Mouse (Mus musculus) induced T-regulatory cell, adult 2 months (primary cell): ENCODE data around the gene Emid1.
A peak's percentile ranks its signal among the peaks of the same experiment; 100 is the strongest.

Experiments
- DNase-seq: peaks from one replicate; pipeline ENCODE4 v3.0.0-alpha.2; 2012; ENCODE audit warnings: low read depth

Gene Emid1

DNA sequence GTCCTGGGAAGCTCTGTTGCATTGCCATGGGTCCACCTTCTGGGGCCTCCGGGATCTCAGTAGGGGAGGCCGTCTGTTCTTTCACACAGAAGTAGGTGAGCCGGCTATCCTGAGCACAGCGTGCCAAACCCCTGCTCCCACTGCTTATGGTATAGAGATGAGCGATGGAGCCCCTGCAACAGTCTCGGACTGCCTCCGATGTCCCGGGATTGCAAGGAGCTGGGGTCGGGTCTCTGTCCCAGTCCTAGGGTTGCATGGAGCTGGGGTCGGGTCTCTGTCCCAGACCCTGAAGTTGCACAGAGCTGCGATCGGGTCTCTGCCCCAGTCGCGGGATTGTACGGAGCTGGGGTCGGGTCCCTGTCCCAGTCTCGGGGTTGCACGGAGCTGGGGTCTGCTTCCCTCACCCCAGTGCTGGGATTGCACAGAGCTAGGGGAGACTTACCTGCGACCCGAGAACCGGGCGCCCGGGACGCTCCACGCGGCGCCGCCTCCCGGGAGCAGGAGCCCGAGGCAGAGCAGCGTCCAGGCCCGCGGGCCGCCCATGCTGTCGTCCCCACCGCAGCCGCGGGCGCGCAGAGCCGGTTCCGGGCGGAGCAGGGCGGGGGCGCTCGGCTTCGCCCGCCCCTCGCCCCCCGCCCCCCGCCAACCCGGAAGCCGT, at the start of gene Emid1:
Emid1 (minus strand) TSS at position 578 of the 658 bp plus-strand sequence.
- peak; percentile 35 for DNase-seq

DNA sequence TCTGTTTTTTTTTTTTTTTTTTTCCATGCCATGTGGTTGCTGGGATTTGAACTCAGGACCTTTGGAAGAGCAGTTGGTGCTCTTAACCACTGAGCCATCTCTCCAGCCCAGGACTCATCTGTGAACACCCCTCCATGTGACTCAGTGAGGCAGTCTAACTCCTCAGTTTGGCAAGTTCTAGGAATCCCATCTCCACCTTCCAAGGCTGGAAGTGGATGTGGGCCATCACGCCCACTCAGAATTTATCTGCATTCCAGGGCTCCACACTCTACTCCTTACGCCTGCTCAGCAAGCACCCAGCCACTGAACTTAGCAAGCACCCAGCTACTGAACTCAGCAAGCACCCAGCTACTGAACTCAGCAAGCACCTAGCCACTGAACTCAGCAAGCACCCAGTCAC, 47.8 kb upstream of the Emid1 start:
- DNase-seq, result no peak

DNA sequence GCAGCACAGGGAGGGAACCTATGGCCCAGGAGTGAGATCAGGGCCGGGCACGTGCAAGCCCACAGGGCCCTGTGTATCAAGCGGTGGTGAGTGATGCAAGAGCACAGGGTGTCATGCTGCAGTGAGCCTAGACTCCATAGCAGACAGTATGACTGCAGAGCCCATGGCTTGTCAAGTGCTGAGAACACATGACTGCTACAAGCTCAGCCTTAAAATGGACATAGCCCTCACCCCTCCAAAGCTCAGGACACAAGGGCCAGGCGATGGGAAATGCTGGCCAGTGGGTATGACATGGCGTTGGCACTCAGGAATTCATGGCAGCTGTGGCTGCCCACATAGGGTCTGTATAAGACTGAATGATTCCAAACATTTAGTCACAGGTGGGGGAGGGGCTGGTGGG, 45.0 kb upstream of the Emid1 start:
- no peak for DNase-seq

DNA sequence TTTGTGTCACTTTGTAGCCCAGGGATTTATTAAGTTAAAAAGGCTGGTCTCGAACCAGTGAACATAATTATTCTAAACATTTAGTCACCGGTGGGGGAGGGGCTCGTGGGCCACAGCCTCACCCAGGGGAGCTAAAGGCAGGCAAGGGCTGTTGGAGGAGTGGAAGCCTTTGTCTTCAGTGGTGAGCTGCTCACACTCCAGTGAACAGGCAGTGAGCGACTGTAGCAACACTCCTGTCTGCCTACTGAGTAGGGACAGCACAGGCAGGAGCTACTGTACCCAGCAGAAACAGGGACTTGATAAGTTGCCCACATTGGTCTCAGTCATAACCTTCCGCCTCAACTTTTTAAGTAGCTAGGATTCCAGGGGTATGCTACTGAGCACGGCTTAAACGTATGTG, 44.5 kb upstream of the Emid1 start:
- no peak for DNase-seq

DNA sequence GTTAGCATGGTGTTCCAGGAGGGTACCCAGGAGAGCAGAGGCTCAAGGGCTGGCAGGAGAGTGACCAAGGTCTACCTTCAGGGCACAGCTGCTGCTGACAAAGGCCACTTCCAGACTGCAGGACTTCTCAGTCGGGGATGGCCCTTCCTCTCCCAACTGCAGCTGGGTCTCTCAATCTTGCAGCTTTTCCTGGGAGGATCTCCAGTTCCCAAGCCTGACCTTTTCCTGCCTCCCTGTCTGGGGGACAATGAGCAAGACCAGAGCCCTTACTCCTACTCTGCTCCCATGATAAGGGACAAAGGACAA, 41.5 kb upstream of the Emid1 start:
- DNase-seq, result no peak

DNA sequence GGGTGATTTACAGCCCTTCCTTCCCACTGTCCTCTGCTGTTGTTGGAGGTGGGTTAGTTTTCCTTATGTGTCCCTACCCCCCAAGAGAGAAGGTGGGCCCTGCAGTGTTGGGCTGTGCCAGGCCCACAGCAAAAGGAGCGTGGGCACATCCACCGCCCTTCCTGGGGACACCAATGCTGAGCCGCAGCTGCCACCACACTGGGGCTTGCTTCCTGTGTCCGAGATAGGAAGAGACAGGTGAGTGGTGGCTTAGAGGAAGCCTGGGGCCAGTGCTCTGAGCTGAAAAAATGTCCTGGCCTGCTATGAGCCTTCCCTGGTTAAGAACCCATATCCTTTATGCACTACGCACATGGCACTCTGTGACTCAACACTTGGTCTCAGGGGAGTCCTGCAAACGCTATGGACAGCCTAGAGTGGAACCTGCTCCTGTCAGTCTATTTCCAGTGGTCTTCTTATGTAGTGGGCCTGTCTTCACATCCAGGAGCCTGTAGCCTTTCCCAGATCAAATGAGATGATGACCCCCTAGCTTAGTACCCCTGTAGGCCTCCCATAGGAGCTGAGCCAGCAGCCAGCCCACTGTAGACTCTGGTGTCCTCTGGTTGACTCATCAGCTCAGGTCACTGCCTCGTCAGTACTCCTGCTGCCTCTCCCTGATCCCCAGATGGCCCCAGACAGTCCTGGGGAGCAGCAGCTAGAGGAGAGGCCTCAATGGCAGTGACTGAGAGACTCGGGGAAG, 41.0 kb upstream of the Emid1 start:
- no peak for DNase-seq

DNA sequence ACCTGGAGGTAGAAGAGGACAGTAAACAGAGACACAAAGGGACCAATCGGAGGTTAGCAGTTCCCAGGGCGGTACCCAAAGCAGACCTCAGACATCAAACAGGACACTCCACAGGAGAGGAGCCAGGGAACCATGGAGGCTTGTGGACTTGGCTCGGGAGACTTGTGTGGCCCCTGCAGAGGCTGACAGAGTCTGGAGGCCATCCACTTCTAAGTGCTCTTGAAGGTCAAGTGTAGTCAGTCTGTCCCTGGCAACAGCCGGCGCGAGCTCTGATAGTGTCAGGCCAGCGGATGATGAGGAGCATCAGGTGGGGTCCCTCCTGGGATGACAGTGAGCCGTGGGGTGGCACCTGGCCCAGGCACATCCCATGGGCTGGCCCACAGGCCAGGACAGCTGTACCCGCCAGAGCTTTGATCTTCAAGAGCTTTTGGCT, 40.0 kb upstream of the Emid1 start:
- no peak for DNase-seq

DNA sequence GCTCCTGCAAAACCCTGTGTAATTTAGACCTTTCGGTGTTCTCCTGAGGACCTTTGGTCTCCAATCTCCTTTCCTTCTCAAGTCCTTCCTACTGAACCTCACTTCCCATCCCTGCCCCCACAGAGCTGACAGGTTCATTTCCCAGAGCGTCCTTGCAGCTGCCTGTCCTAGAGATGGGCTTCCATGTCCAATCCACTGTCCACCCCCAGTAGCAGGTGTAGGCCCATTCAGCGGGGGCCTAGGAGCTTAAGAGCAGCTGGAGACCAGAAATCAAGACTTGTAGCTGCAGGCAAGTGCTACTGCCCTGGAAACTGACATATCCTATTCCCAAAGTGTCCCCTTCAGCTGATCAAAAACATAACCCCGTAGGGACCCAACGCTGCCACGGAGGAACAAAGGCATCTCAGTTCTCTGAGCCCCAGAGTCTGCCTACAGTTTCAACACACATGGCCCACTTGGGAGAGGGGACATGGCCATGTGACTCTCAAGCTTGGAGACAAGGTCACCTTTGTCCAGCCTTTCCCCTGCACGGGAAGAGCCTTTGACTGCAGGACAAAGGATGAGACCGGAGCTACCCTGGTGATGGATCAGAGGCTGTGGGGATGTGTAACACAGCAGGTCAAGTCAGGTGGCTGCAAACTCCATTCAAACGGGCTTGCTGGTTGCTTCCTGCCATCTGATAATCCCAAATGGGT, 37.3 kb upstream of the Emid1 start:
- DNase-seq, result no peak

DNA sequence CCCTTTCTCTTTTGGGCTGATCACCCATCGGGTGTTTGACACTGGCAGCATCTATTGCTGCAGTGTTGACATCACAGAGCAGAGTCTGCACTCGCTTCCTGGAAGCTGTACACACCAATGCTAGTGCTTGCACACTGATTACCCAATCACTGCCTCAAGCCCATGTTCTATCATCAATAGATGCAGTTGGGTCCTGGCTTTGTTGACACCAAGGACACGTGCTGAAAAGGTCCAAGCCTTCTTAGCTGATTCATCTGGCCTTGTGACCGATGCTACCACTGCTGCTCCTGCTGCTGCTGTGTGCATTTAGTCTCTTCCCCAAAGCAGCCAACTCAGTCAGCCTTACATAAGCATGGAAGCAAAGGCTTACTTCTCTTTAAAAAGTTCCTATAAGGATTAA, 36.1 kb upstream of the Emid1 start:
- no peak for DNase-seq

DNA sequence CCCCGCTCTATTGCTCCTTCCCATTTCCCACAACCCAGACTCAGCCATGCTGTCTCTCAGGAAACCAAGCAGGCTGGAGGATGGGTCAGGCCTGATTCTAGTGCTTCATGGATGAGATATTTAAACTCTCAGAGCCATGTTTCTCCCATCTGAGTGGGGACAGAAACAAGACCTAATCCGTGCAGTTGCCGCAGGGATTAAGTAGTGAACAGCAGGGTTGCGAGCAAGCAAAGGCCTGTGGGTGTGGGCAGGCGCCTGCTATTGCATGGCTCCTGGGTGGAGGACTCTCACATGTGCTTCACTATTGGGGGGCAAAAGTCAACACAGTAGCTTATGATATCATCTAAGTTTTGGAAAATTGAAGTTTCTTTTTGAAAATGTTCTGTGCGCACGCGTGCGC, 32.8 kb upstream of the Emid1 start:
- no peak for DNase-seq

DNA sequence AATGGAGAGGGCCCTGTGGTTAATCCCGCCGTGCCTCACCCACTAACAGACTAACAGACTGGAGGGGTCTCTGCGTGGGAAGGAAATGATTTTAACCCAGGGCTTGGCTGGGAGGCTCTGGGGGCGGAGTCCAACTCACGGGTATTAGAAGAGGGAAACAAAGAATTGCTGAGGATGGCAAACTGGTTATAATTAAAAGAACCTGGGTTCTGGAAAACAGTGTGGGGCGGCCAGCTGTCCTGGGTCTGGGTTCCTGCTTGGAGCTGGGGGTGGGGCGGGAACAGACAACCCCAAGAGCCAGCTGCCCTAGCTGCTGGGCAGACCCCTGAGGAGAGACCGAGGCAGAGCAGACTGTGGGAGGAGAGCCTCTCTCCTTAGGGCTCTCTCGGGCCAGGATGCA, 32.2 kb upstream of the Emid1 start:
- DNase-seq, result no peak

DNA sequence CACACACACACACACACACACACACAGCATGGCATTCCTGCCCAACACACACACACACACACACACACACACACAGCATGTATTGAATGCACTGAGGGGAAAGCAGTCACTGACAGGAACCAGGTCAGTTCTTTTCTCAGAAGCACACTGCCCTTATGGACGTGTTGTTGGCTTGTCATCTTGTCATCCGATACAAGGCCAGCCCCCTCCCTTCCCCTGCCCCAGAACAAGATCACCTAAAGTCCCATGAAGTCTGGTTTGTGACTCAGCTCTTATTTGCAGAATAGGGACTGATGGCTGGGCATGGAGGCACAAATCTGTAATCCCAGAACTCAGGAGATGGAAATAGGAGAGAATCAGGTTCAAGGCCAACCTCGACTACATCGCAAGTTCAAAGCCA, 30.8 kb upstream of the Emid1 start:
- no peak for DNase-seq

DNA sequence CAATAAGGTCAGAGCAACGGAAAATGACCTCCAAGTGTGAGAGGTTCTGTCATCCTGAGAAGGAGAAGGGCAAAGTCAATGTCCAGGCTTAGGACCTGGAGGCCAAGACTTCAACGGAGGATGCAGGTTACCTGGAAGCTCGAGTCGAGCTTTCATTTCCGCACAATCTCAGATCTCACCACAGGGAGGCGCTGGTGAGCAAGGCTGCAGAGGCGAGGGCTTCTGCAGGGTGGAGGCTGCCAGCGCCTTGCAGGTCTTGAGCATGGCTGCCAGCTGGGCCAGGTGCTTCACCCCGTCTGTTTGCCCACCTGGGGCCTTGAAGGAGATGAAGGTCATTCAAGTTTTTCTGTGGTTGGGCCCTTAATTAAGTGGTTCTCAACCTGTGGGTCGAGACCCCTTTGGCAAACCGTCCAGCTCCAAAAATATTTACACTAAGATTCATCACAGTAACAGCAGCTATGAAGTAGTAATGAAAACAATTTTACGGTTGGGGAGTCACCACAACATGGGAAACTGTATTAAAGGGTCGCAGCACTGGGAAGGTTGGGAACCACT, 29.9 kb upstream of the Emid1 start:
- peak; percentile 94 for DNase-seq

DNA sequence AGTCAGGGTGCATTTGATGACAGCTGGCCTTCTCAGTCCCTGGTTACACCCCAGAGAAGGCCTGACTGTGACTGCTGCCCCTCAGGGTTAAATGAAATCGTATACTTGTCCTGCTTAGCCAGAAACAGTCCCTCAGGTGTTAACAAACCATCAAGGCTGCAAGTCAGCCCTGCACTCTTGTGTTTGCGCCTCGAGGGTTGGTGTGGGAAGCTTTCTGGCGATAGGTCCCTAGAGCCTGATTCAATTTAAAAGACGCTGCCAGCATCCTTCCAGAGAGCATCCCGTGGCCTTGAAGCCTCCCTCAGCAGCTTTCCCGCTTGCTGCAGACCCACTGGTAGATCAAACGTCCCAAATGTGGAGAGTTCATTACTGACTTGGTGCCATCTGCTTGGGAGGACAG, 27.3 kb upstream of the Emid1 start:
- DNase-seq, result no peak

DNA sequence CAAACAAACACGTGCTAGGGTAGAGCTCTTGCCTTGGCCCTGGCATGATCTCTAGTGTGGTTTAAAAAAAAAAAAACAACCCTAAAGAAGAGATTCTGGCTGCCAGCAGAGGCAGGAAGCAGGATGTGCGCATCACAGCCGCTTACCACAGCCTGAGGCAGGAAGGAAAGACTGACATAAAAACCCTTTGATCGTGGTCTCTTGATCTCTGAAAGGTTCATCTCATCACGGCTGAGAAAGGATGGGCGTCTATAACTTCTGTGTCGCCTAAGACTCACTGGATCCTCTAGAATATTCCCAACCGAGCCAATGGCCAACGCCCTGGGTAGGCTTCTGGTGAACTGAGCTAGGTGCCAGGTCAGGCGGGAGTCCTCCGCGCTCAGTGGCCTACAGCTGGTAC, 25.1 kb upstream of the Emid1 start:
- peak; percentile 94 for DNase-seq

DNA sequence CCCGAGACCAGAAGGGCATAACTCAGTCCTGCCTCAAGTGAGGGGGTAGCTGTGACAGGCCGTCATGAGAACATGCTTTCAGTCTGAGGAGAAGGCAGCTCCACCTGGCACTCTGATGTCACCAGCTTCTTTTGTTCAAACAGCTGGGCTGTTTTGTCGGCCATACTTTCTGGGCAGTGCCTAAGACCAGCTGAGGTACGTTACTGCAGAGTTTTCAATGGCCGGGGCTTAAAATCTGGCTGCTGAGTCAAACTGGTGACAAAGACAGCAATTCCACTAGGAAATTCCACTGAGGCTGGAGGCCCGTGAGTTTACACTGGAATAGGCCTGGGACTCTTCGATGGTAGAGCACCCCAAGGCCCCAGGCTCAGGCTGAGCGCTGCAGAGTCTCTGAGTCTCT, 24.6 kb upstream of the Emid1 start:
- DNase-seq, result no peak

DNA sequence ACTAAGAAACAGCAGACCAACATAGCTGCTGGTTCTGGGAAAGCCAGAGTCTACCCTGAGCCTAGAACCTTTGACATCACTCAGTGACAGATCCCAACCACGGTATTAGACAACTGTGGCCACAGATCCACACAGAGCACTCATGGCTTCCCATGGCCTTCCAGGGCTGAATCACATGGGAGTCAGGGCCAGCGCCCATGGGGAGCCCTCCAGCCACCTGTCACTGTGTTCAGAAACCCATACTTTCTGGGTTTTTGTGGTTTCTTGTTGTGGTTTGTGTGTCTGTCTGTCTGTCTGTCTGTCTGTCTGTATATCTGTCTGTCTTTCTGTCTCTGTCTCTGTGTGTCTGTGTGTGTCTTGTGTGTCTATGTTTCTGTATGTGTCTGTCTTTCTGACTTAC, 23.8 kb upstream of the Emid1 start:
- DNase-seq, result peak; percentile 52

DNA sequence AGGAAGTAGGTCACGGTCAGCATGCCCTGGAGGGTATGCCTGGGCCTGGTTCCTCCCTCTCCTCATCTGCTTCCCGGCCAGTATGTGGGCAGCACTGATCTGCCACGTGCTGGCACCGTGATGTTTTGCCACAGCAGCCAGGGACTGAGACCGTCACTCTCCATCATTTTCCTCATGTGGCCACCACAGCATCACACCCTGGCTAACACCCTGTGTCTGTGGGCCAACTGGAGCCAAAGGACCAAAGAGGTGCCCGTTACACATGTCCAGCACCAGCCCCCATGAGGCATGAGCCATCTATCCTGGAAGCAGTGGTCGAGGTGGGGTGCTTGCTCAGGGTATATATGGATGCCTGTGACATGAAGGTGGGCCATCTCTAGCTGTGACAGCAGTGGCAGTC, 23.1 kb upstream of the Emid1 start:
- DNase-seq, result no peak

DNA sequence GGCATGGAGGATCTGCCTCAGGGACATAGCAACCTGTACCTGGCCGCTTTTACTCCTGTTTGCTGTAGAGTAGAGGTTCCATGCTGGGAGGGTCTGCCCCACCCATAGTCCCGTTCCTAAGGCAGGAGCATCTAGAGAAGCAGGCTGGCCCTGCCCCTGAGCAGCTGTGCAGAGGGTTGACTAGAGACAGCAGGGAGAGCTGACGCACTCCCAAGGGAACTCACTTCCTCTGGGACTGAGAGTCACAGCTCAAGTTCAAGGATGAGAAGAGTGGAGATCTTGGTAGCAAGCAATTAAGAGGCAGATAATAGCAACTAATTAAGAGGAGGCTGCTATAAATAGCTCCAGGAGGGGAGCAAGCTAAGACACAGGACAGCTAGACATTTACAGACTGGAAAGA, 20.8 kb upstream of the Emid1 start:
- DNase-seq, result no peak

DNA sequence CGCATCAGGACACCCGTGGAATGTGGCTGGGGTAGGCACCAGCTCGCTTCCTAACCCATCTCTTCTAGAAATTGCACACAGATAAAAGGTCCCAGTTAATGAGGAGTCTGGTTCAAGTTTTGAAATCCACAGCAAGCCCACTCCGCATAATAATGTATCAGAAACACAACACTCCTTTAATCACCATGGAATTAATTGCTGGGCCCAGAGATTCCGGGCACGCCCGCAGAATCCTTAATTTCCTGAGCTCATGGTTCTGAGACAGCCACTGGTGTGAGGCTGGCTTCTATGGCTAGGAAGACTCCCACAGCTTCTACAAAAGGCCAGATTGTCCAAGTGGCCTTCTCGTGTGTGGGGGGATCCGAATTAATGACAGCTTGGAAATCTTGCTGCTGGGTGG, 15.3 kb upstream of the Emid1 start:
- DNase-seq, result no peak

DNA sequence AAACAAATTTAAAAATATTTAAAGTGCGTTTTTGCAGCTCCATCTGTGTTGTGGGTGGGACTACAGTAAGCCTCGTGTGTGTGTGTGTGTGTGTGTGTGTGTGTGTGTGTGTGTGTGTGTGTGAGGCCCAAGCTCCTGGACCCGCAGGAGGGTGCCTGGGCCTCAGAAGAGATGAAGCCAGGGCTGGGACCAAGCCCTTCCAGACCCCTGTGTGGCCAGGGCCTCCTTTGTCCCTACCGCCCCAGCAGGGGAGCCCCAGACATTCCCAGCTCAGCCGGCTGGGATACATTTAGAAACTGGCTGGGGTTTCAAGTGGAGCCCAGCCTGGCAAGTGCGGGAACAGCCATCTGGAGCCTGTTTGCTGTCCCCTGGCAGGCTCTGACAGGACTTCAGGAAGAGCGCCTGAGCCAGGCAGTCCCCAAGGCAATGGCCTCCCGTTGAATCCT, 13.4 kb upstream of the Emid1 start:
- no peak for DNase-seq

DNA sequence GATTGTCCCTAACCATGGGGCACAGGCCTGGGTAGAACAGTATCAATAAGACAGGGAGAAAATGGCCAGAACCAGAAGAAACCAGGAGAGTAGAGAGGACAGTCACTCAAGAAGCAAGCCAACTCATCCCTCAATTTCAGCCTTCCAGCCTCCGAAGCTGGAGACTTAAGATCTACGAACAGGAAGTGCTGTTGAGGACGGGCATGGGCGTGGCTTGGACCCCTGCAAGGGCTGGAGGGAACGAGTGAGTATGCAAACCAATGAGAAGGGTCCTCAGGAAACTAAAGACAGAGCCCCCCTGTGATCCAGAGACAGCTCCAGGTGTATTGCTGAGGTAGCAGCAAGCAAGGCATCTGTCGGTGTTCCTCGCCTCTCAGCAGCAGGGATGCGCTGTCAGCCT, 12.3 kb upstream of the Emid1 start:
- no peak for DNase-seq

DNA sequence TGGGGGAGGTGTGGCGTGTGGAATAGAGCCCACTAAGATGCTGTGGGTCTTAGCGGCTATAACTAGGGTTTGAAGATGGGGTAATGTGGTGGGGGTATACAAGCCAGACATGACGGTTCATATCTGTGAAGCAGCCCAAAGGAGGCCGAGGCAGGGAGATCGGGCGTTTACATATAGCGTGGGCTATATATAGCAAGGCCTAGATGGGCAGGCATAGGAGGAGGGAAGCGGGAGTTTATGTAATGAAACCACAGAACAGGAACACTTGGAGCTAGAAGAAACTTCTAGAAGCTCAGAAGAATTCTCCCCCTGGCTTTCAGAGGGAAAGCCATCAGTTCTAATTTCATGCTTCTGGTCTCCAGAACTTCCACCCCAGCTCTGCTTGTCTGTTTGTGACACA, 11.4 kb upstream of the Emid1 start:
- no peak for DNase-seq
